Mouse (Mus musculus) stomach, embryonic 14.5 days (tissue): ENCODE data around the gene Hipk2. TPM values are rescaled to one million over a fixed set of nuclear protein-coding genes. Genes with fewer than 3 reads are reported as not detected.

Experiments
- ATAC-seq: fragments of 200-750 bp; cut with Nextera tagmentation; 2 replicates; pipeline ENCODE4 v1.8.0; 2017; ENCODE audit warnings: low read depth, moderate TSS enrichment; ENCODE audit not compliant: insufficient number of reproducible peaks, insufficient read depth, low FRiP score
- H3K27ac ChIP-seq: fragments of 300-500 bp; sonication (generic); 2 replicates; pipeline ENCODE4 v1.5.1; 2014; ENCODE audit warnings: mild to moderate bottlenecking, low read length, moderate library complexity, mixed read lengths
- H3K27me3 ChIP-seq: fragments of 300-500 bp; sonication (generic); 2 replicates; pipeline ENCODE4 v1.6.1; 2014; ENCODE audit warnings: low read length, control low read depth, mixed read lengths; ENCODE audit not compliant: control insufficient read depth, insufficient read depth
- H3K36me3 ChIP-seq: fragments of 300-500 bp; sonication (generic); 2 replicates; pipeline ENCODE4 v1.6.1; 2014; ENCODE audit warnings: mild to moderate bottlenecking, control low read depth, low read length, moderate library complexity, mixed read lengths; ENCODE audit not compliant: control insufficient read depth, insufficient read depth
- H3K4me1 ChIP-seq: fragments of 300-500 bp; sonication (generic); 2 replicates; pipeline ENCODE4 v1.6.1; 2014; ENCODE audit warnings: low read length, control low read depth, mixed read lengths; ENCODE audit not compliant: control insufficient read depth, insufficient read depth
- H3K4me2 ChIP-seq: fragments of 300-500 bp; sonication (generic); replicated peaks from 2 replicates; pipeline ENCODE4 v1.6.1; 2014; ENCODE audit warnings: low read depth, low read length, control low read depth
- H3K4me3 ChIP-seq: fragments of 300-500 bp; sonication (generic); 2 replicates; pipeline ENCODE4 v1.5.1; 2014; ENCODE audit warnings: low read depth, low read length, control low read depth
- H3K9ac ChIP-seq: fragments of 300-500 bp; sonication (generic); replicated peaks from 2 replicates; pipeline ENCODE4 v1.6.1; 2014; ENCODE audit warnings: low read depth, mild to moderate bottlenecking, control low read depth, low read length, moderate library complexity, mixed read lengths
- H3K9me3 ChIP-seq: fragments of 300-500 bp; sonication (generic); 2 replicates; pipeline ENCODE4 v1.6.1; 2016; ENCODE audit warnings: low read depth, low read length, control low read depth; ENCODE audit not compliant: control insufficient read depth
- WGBS: fragments of 180-500 bp; shearing (Covaris S2); extraction: QIAGEN DNeasy Blood & Tissue Kit; methylation state at CpG from one replicate; pipeline ENCODE4 v1.1.7; 2014; 5-methylcytosine and 5-hydroxymethylcytosine counted together
- polyA plus RNA-seq: library from polyadenylated mRNA; unstranded; fragments of >200 nt; fragmentation: Nextera tagmentation; extraction: Ambion mirVana; gene quantifications from 2 replicates; pipeline ENCODE4 v1.2.1, GENCODE M21; 2014

Hipk2 gene
- polyA plus RNA-seq, 1 experiment from 2014 or later = 34.3 TPM

GRCm38 (mm10) chr6:38755961-38756360, 120.0 kb downstream of the Hipk2 start:
- H3K36me3 ChIP-seq = no peaks in the 10 kb centered on the region; the same call in 1 of the 2 replicates
- ATAC-seq = no peak
- H3K27ac ChIP-seq = no peak overlapping the region
- no peak overlapping the region for H3K4me2 ChIP-seq
- no peak overlapping the region for H3K4me3 ChIP-seq
- H3K4me1 ChIP-seq = 0 out of 2 replicates have a peak, but pooled peaks cover 3% of the 10 kb centered on the region
- H3K9me3 ChIP-seq = no peaks in the 10 kb centered on the region
- 81% methylated on average over 2 of the region's 2 CpGs for WGBS
- H3K27me3 ChIP-seq = no peaks in the 10 kb centered on the region
- H3K9ac ChIP-seq = no peak overlapping the region

DNA sequence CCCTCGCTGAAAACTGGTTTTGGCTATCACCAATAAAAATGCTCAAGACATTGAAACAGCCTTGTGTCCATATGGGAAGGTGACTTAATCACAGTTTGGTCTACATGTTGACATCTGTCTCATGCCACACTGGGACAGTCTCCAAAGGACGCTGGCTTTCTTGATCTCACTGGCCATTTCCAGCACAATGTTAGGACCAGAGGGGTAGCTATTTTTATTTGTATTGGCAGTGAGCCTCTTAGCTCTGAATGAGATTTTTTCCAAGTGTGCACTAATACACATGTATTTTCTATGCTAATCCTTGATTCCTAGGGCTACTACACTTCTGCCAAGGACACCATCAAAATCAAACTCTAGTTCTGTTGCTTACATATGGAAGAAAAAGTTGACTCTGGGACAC, 120.8 kb downstream of the Hipk2 start:
- Histone ChIP-seq H3K9ac (no peak overlapping the region), H3K9me3 (no peaks in the 10 kb centered on the region), H3K4me1 (no peaks in the 10 kb centered on the region), H3K27ac (no peak overlapping the region), H3K4me2 (no peak overlapping the region), H3K4me3 (no peak overlapping the region), H3K36me3 (no peaks in the 10 kb centered on the region; the same call in 1 of the 2 replicates), H3K27me3 (no peaks in the 10 kb centered on the region)
- 92% methylated on average over 2 of the region's 2 CpGs for WGBS
- no peak for ATAC-seq

DNA sequence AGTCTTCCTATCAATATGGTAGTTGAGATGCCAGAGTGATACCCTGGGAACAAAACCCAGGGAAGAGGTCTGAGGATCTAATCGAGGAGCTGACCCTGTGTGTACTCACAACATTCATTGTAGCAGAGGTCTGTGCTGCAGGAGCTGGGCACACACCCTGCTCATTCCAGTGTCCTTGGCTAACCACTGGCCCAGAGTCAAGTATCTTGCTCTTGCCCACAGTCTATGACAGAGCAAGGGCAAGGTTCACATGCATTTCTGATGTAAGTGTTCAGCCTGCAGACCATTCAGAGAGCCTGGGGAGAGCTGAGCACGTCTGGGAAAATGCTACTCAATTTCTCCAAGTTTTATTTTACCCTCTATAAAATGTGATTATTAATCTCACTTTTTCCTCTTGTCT, 122.2 kb downstream of the Hipk2 start:
- no peak for ATAC-seq
- 82% methylated on average over 2 of the region's 2 CpGs for WGBS
- H3K4me2 ChIP-seq = no peak overlapping the region

DNA sequence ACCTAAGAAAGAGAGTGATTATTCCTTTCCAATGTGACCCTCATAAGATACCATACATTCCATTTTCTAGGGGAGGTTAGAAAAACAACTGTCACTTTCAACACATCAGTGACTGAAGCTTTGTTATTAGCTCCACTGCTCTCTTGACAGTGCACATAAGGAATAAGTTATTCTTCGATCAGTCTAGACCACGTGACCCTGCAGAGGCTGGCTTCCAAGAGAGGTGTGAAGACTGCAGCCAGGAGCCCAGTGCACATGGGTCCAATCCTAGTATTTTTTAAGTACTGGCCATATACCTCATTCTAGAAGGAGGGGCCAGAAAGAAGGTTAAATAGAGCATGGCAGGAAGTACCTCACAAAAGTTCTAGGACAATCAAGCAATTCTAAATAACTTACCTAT, 122.9 kb downstream of the Hipk2 start:
- Histone ChIP-seq H3K4me1 (no peaks in the 10 kb centered on the region), H3K27ac (no peak overlapping the region), H3K27me3 (no peaks in the 10 kb centered on the region), H3K36me3 (no peaks in the 10 kb centered on the region; the same call in 1 of the 2 replicates), H3K9me3 (no peaks in the 10 kb centered on the region), H3K9ac (no peak overlapping the region), H3K4me2 (no peak overlapping the region), H3K4me3 (no peak overlapping the region)
- 80% methylated on average over 2 of the region's 2 CpGs for WGBS
- no peak for ATAC-seq

More for the DNA sequence above, 122.2 kb downstream of the Hipk2 start:
- H3K4me3 ChIP-seq = no peak overlapping the region
- no peak overlapping the region for H3K9ac ChIP-seq
- H3K4me1 ChIP-seq = no peaks in the 10 kb centered on the region
- no peaks in the 10 kb centered on the region; the same call in 1 of the 2 replicates for H3K36me3 ChIP-seq
- no peaks in the 10 kb centered on the region for H3K27me3 ChIP-seq
- no peaks in the 10 kb centered on the region for H3K9me3 ChIP-seq
- H3K27ac ChIP-seq = no peak overlapping the region

DNA sequence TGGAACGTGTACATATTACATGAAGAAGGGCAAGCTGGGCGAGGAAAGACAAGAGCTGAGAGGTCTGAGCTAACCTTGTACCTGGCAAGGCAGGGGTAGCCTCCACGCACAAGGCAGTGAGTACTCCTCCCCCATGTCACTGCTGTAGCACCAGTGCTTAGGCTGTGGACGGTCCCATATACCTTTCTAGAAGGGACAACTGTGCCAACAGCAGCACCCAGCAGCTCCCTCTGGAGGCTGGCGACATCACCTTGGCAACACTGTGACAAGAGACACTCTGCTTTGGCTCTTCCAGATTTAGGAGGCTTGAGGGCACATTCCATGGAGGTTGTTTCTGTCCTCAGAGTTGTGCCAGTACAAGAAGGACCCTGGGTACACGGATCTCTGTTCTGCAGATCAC, 123.5 kb downstream of the Hipk2 start:
- Histone ChIP-seq H3K4me2 (no peak overlapping the region), H3K4me3 (no peak overlapping the region), H3K4me1 (no peaks in the 10 kb centered on the region), H3K27me3 (no peaks in the 10 kb centered on the region), H3K36me3 (no peaks in the 10 kb centered on the region; the same call in 1 of the 2 replicates), H3K9ac (no peak overlapping the region), H3K27ac (no peak overlapping the region), H3K9me3 (no peaks in the 10 kb centered on the region)
- no peak for ATAC-seq
- WGBS = 79% methylated on average over 6 of the region's 6 CpGs

GRCm38 (mm10) chr6:38748037-38748436, 127.9 kb downstream of the Hipk2 start:
- Histone ChIP-seq H3K9ac (no peak overlapping the region), H3K36me3 (peaks cover 11% of the 10 kb centered on the region), H3K27me3 (no peaks in the 10 kb centered on the region), H3K4me3 (no peak overlapping the region), H3K27ac (no peak overlapping the region), H3K4me2 (no peak overlapping the region), H3K9me3 (no peaks in the 10 kb centered on the region), H3K4me1 (no peaks in the 10 kb centered on the region)
- ATAC-seq = no peak
- WGBS = 86% methylated on average over 4 of the region's 4 CpGs

- ATAC-seq = no peak
- no peak overlapping the region for H3K4me2 ChIP-seq
- H3K9ac ChIP-seq = no peak overlapping the region
- H3K27ac ChIP-seq = no peak overlapping the region
- no peak overlapping the region for H3K4me3 ChIP-seq
- WGBS = 98% methylated on average over 7 of the region's 7 CpGs
- peaks cover 35% of the 10 kb centered on the region for H3K36me3 ChIP-seq
- no peaks in the 10 kb centered on the region for H3K27me3 ChIP-seq
- H3K9me3 ChIP-seq = no peaks in the 10 kb centered on the region
- no peaks in the 10 kb centered on the region for H3K4me1 ChIP-seq
These were observed 132.6 kb downstream of the Hipk2 start for GRCm38 (mm10) chr6:38743351-38743750.

GRCm38 (mm10) chr6:38742441-38742840, 133.5 kb downstream of the Hipk2 start:
- H3K4me3 ChIP-seq = no peak overlapping the region
- H3K9ac ChIP-seq = no peak overlapping the region
- no peak for ATAC-seq
- H3K27ac ChIP-seq = no peak overlapping the region
- no peaks in the 10 kb centered on the region for H3K27me3 ChIP-seq
- WGBS = 91% methylated on average over 3 of the region's 3 CpGs
- peaks cover 35% of the 10 kb centered on the region for H3K36me3 ChIP-seq
- no peaks in the 10 kb centered on the region for H3K9me3 ChIP-seq
- H3K4me1 ChIP-seq = no peaks in the 10 kb centered on the region
- no peak overlapping the region for H3K4me2 ChIP-seq

DNA sequence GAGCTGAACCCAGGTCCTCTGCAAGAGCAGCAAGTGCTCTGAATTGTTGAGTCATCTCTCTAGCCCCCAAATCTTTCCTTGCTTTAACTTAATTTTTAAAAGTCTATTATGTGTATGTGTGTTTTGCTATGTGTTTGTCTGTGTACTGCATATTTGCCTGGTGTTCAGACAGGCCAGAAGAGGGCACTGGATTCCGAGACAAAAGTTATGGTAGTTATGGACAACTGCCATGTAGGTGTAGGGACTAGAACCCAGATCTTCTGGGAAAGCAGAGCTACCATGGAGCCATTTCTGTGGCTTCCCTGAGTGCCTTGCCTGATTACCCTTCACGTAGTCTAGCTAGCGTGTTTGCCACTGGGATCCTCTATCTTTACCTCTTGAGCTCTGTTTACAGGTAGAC, 134.9 kb downstream of the Hipk2 start:
- Histone ChIP-seq H3K27ac (no peak overlapping the region), H3K36me3 (peaks cover 45% of the 10 kb centered on the region), H3K4me1 (no peaks in the 10 kb centered on the region), H3K4me3 (no peak overlapping the region), H3K9ac (no peak overlapping the region), H3K4me2 (no peak overlapping the region), H3K27me3 (no peaks in the 10 kb centered on the region), H3K9me3 (no peaks in the 10 kb centered on the region)
- no peak for ATAC-seq
- 90% methylated on average over 3 of the region's 3 CpGs for WGBS
